Comparison of ENCODE assay signal across 17 mouse cellular contexts in the genomic region with DNA sequence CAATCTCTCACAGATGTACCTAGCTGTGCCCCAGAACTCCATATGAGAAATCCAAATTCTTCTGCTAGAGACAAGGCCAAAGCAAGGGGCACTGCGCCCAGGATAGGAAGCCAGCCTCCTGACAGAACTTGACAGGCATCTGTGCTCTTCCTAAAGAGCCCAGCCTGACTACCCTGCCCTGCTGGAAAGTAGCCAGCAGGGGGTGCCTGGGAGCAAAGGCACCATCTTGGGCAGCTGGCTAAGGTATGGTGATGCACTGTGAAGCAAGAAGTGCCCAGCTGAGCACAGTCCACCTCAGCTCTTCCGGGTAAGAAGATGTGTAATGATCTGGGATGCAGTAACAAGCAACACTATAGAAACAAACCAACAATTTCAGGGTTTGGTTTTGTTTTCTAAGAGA.
A peak's percentile ranks its signal among the peaks of the same experiment; 100 is the strongest.
DNase-seq lines count a peak whose midpoint lies in the region; ATAC-seq and TF ChIP-seq lines count a peak whose summit lies in the region.
"Had no signal": no experiment of that assay in that cellular context is flagged by ENCODE, and none has a peak within 500 bp of the region (broad histone marks: within the 10 kb centered on the region; RNA-seq: fewer than 3 reads in every experiment).

No protein-coding gene starts in this region.

- no peaks in the 10 kb centered on the region for H3K9me3 ChIP-seq in ES-E14 (ENCODE audit: control insufficient read depth, insufficient read depth, low read depth, low read length)
- no peaks in the 10 kb centered on the region for H3K9me3 ChIP-seq in hindbrain, embryonic 11.5 days (ENCODE audit: control insufficient read depth, low read length)
- H3K9me3 ChIP-seq: limb, embryonic 13.5 days; midbrain, embryonic 12.5 days had no signal

- DNase-seq in layer of hippocampus, adult 2 months (ENCODE audit: low spot score in 2 of 2): no peak
- DNase-seq in layer of hippocampus, postnatal 36 days: no peak
- peak; percentile 30 for DNase-seq in A20 (ENCODE audit: low read depth, low spot score)
- DNase-seq in ES-E14 (ENCODE audit: low read depth, low spot score): no peak
- peak; percentile 24 for DNase-seq in naive thymus-derived CD4-positive, alpha-beta T cell, adult 2 months (ENCODE audit: low read depth)
- DNase-seq in hindbrain, embryonic 11.5 days (ENCODE audit: low spot score): no peak
- DNase-seq in kidney, postnatal 36 days: no peak
- DNase-seq: cerebellum, adult 9-10 months; gastrocnemius, postnatal 10 days; kidney, adult 11 months; lung, postnatal 14 days had no signal

- H3K27ac ChIP-seq in layer of hippocampus, adult 2 months: no peak overlapping the region
- no peak overlapping the region for H3K27ac ChIP-seq in ES-E14 (ENCODE audit: insufficient read depth, low read depth, low read length, poor library complexity, severe bottlenecking)
- no peak overlapping the region for H3K27ac ChIP-seq in hindbrain, embryonic 11.5 days (ENCODE audit: low read depth, low read length)
- H3K27ac ChIP-seq: limb, embryonic 13.5 days; midbrain, embryonic 12.5 days had no signal

- H3K36me3 ChIP-seq in ES-E14 (ENCODE audit: control insufficient read depth, insufficient read depth, low read length, poor library complexity, severe bottlenecking): no peaks in the 10 kb centered on the region
- no peaks in the 10 kb centered on the region for H3K36me3 ChIP-seq in hindbrain, embryonic 11.5 days (ENCODE audit: control insufficient read depth, insufficient read depth, low read length)
- H3K36me3 ChIP-seq: heart, embryonic 12.5 days; limb, embryonic 13.5 days; midbrain, embryonic 12.5 days had no signal

- no peak overlapping the region for H3K4me2 ChIP-seq in hindbrain, embryonic 11.5 days (replicated peaks; ENCODE audit: low read depth, low read length)
- H3K4me2 ChIP-seq: heart, embryonic 12.5 days; limb, embryonic 13.5 days; midbrain, embryonic 12.5 days had no signal

- no peaks in the 10 kb centered on the region for H3K27me3 ChIP-seq in hindbrain, embryonic 11.5 days (ENCODE audit: control insufficient read depth, insufficient read depth, low read length)
- H3K27me3 ChIP-seq: heart, embryonic 12.5 days; limb, embryonic 13.5 days; midbrain, embryonic 12.5 days had no signal

- H3K4me1 ChIP-seq in ES-E14 (ENCODE audit: control insufficient read depth in 2 of 2, insufficient read depth in 2 of 2, low read length in 2 of 2, poor library complexity in 1 of 2): no peaks in the 10 kb centered on the region
- H3K4me1 ChIP-seq in hindbrain, embryonic 11.5 days (replicated peaks; ENCODE audit: control insufficient read depth, insufficient read depth, low read length): no peaks in the 10 kb centered on the region
- H3K4me1 ChIP-seq: heart, embryonic 12.5 days; limb, embryonic 13.5 days; midbrain, embryonic 12.5 days had no signal

- H3K9ac ChIP-seq in ES-E14 (ENCODE audit: insufficient read depth, low read depth, low read length, poor library complexity, severe bottlenecking): no peak overlapping the region
- H3K9ac ChIP-seq in hindbrain, embryonic 11.5 days (ENCODE audit: low read depth, low read length): no peak overlapping the region
- H3K9ac ChIP-seq: heart, embryonic 12.5 days; limb, embryonic 13.5 days; midbrain, embryonic 12.5 days had no signal

- TF ChIP-seq CTCF in layer of hippocampus, adult 2 months (conservative IDR thresholded peaks at IDR 0.05): peak; percentile 20; the same call in 1 of the 2 replicates

- no peak overlapping the region for H3K4me3 ChIP-seq in layer of hippocampus, adult 2 months
- no peak overlapping the region for H3K4me3 ChIP-seq in ES-E14 (ENCODE audit: insufficient read depth in 1 of 2, low read depth in 1 of 2, low read length in 2 of 2, poor library complexity in 1 of 2, severe bottlenecking in 1 of 2)
- H3K4me3 ChIP-seq in hindbrain, embryonic 11.5 days (ENCODE audit: low read depth, low read length): no peak overlapping the region
- H3K4me3 ChIP-seq: heart, embryonic 12.5 days; limb, embryonic 13.5 days; midbrain, embryonic 12.5 days had no signal

- ATAC-seq in hindbrain, embryonic 11.5 days (ENCODE audit: low FRiP score): no peak
- no peak for ATAC-seq in megakaryocyte-erythroid progenitor cell, adult 5-6 weeks (replicated peaks; ENCODE audit: low FRiP score, low TSS enrichment, poor library complexity, severe bottlenecking)
- ATAC-seq: activated CD4-positive, CD25-positive, alpha-beta regulatory T cell, adult 4 months; forebrain, embryonic 16.5 days had no signal

- in situ Hi-C loops in ES-E14 (cut with MboI; ENCODE audit: low sequenced_read_pairs in 2 of 2, unreplicated experiment in 2 of 2): no loop called here

- 92% methylated on average over 2 of the region's 2 CpGs for WGBS in hindbrain, embryonic 11.5 days

TF ChIP-seq in ES-E14, 5 proteins besides CTCF, POLR2A, EP300 and RAD21:
- TF ChIP-seq HCFC1 (IDR thresholded peaks at IDR 0.05; ENCODE audit: borderline replicate concordance, insufficient read depth, low read length) (no peak), ZC3H11A (IDR thresholded peaks at IDR 0.05; ENCODE audit: borderline replicate concordance, low read depth, low read length) (0 out of 2 replicates have a peak, but pooled peaks have one; percentile 24), MAFK (IDR thresholded peaks at IDR 0.05; ENCODE audit: insufficient read depth, low read depth, low read length) (no peak)
TF ChIP-seq in ES-E14: peak in this region for 1.

Comparison
In these comparisons a context has a peak if more than half of its experiments do, and no peak if none do; other contexts are left out.
1. DNase-seq: peak in A20 (single experiment) and naive thymus-derived CD4-positive, alpha-beta T cell, adult 2 months (single experiment); none in layer of hippocampus, adult 2 months (0 of 2), layer of hippocampus, postnatal 36 days (0 of 2), ES-E14 (single experiment), hindbrain, embryonic 11.5 days (single experiment) and kidney, postnatal 36 days (0 of 2).